Mouse (Mus musculus): ENCODE results near the gene Gm8005.
"Not testable (repeated sequence)": the region's sequence is repeated elsewhere in the genome, so short reads cannot be mapped to it uniquely, and the experiment has no call there.

The Gm8005 gene

GRCm38 (mm10) chr14:42439573-42439972 lies at the start of gene Gm8005:
Gene Gm8005 (minus strand): TSS chr14:42439673.
- DNase-seq: not testable (repeated sequence)

DNA sequence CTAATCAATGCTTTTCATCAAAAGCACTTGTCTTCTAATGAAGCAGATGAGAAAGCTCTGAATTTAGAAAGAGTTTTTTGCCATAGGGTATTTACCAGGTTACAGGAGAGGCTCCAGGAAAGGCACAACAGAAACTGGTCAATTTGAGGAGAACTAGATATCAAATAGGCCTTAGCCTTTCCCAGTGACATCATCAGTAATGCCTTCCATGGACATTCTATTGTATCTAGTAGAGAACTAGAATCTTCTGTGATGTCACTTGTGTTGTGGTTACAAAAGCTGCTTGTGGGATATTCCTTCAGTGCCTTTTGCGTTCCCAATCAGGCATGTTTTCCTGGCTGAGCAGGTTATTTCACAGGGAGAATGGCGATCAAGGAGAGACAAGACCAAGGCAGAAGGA lies 24.1 kb upstream of the Gm8005 start, which contains the start of gene Gm8011:
Gm8011 (plus strand) TSS at position 301 of the 400 bp plus-strand sequence.
- DNase-seq: not testable (repeated sequence)
